Mouse (Mus musculus) lung, embryonic 16.5 days (tissue): ENCODE data around the gene Fam196b. TPM values are rescaled to one million over a fixed set of nuclear protein-coding genes. Genes with fewer than 3 reads are reported as not detected.

Source experiments
- ATAC-seq: fragments of 200-750 bp; cut with Nextera tagmentation; 2 replicates; pipeline ENCODE4 v1.8.0; 2017; ENCODE audit warnings: low read depth, mild to moderate bottlenecking, moderate library complexity
- H3K27ac ChIP-seq: fragments of 300-500 bp; sonication (generic); 2 replicates; pipeline ENCODE4 v1.5.1; 2014; ENCODE audit warnings: mild to moderate bottlenecking, control low read depth, low read length
- H3K27me3 ChIP-seq: fragments of 300-500 bp; sonication (generic); 2 replicates; pipeline ENCODE4 v1.6.1; 2014; ENCODE audit warnings: low read depth, low read length, mixed read lengths; ENCODE audit not compliant: control insufficient read depth, insufficient read depth
- H3K36me3 ChIP-seq: fragments of 300-500 bp; sonication (generic); 2 replicates; pipeline ENCODE4 v1.6.1; 2014; ENCODE audit warnings: low read length; ENCODE audit not compliant: control insufficient read depth, insufficient read depth
- H3K4me1 ChIP-seq: fragments of 300-500 bp; sonication (generic); replicated peaks from 2 replicates; pipeline ENCODE4 v1.6.1; 2014; ENCODE audit warnings: low read length, mixed read lengths; ENCODE audit not compliant: control insufficient read depth, insufficient read depth
- H3K4me2 ChIP-seq: fragments of 300-500 bp; sonication (generic); 2 replicates; pipeline ENCODE4 v1.6.1; 2014; ENCODE audit warnings: low read depth, low read length, control low read depth
- H3K4me3 ChIP-seq: fragments of 300-500 bp; sonication (generic); 2 replicates; pipeline ENCODE4 v1.5.1; 2014; ENCODE audit warnings: mild to moderate bottlenecking, low read length, control low read depth
- H3K9ac ChIP-seq: fragments of 300-500 bp; sonication (generic); 2 replicates; pipeline ENCODE4 v1.6.1; 2014; ENCODE audit warnings: low read length, control low read depth
- H3K9me3 ChIP-seq: fragments of 300-500 bp; sonication (generic); 2 replicates; pipeline ENCODE4 v1.6.1; 2016; ENCODE audit warnings: low read length; ENCODE audit not compliant: control insufficient read depth
- WGBS: fragments of 180-500 bp; shearing (Covaris S2); extraction: QIAGEN DNeasy Blood & Tissue Kit; methylation state at CpG from one replicate; pipeline ENCODE4 v1.1.7; 2014; 5-methylcytosine and 5-hydroxymethylcytosine counted together
- polyA plus RNA-seq: library from polyadenylated mRNA; unstranded; fragments of >200 nt; fragmentation: Nextera tagmentation; extraction: Ambion mirVana; gene quantifications from 2 replicates; pipeline ENCODE4 v1.2.1, GENCODE M21; 2015

The Fam196b gene
- polyA plus RNA-seq, 1 experiment from 2014 or later = not detected

GRCm38 (mm10) chr11:34297698-34298378, 16.8 kb upstream of the Fam196b start:
- no peak for ATAC-seq
- H3K4me3 ChIP-seq = no peak overlapping the region
- H3K27me3 ChIP-seq = no peaks in the 10 kb centered on the region
- H3K36me3 ChIP-seq = no peaks in the 10 kb centered on the region
- no peak overlapping the region for H3K9ac ChIP-seq
- H3K4me1 ChIP-seq = no peaks in the 10 kb centered on the region
- H3K27ac ChIP-seq = no peak overlapping the region
- H3K4me2 ChIP-seq = no peak overlapping the region
- H3K9me3 ChIP-seq = no peaks in the 10 kb centered on the region
- WGBS = 76% methylated on average over 5 of the region's 5 CpGs

- Histone ChIP-seq H3K27me3 (no peaks in the 10 kb centered on the region), H3K4me3 (no peak overlapping the region), H3K27ac (no peak overlapping the region), H3K4me1 (no peaks in the 10 kb centered on the region), H3K9me3 (no peaks in the 10 kb centered on the region), H3K4me2 (no peak overlapping the region), H3K36me3 (no peaks in the 10 kb centered on the region), H3K9ac (no peak overlapping the region)
- WGBS = 82% methylated on average over 1 of the region's 1 CpGs
- no peak for ATAC-seq
These were observed 15.1 kb upstream of the Fam196b start for GRCm38 (mm10) chr11:34299550-34299949.

- H3K27ac ChIP-seq = no peak overlapping the region
- no peak overlapping the region for H3K4me3 ChIP-seq
- H3K9ac ChIP-seq = no peak overlapping the region
- WGBS = 83% methylated on average over 7 of the region's 7 CpGs
- no peaks in the 10 kb centered on the region for H3K4me1 ChIP-seq
- no peaks in the 10 kb centered on the region for H3K9me3 ChIP-seq
- H3K36me3 ChIP-seq = no peaks in the 10 kb centered on the region
- ATAC-seq = no peak
- H3K27me3 ChIP-seq = no peaks in the 10 kb centered on the region
- H3K4me2 ChIP-seq = no peak overlapping the region
These were observed 14.6 kb upstream of the Fam196b start for GRCm38 (mm10) chr11:34300064-34300463.

DNA sequence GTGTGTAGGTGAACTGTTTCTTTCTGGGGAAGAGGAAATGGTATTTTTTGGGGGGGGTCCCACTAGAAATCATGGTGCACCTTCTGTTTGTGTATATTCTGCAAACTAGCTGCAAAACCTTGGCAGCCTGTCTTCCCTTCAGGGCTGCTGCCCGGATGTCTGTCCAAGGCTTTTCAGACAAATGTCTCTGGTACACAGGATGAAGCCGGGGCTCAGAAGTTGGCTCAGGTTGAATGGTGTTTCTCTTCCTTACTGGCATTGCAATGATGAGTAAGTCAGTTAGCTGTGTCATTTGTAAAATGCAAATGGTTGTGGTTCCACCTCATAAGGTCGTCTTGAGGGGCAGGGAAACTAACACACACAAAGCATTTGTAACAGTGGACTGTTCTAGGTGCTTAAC, 8.4 kb upstream of the Fam196b start:
- Histone ChIP-seq H3K9ac (no peak overlapping the region), H3K4me2 (no peak overlapping the region), H3K27ac (no peak overlapping the region), H3K4me3 (no peak overlapping the region), H3K4me1 (no peaks in the 10 kb centered on the region), H3K36me3 (no peaks in the 10 kb centered on the region), H3K27me3 (no peaks in the 10 kb centered on the region), H3K9me3 (no peaks in the 10 kb centered on the region)
- 44% methylated on average over 3 of the region's 3 CpGs for WGBS
- no peak for ATAC-seq

DNA sequence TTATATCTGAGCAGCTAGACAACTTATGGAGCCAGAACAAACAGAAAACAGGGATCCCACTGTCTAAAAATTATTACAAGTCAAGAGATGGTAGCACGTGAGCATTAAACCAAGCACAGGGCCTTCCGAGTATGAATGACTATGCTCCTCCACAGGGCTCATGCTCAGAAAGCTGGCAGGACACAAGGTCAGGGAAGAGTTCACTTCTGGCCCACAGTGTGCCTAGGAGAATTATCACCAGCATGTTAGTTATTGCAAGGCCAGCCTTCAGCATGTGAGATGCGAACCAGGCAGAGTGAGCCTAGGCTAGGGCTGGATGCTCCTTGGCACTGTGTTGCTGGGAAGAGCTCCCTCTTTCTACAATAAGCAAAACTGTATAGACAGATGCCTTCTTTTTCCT, 5.9 kb upstream of the Fam196b start:
- Histone ChIP-seq H3K27ac (no peak overlapping the region), H3K4me2 (no peak overlapping the region), H3K9ac (no peak overlapping the region), H3K27me3 (no peaks in the 10 kb centered on the region; the same call in 1 of the 2 replicates), H3K4me1 (no peaks in the 10 kb centered on the region), H3K36me3 (no peaks in the 10 kb centered on the region), H3K4me3 (no peak overlapping the region), H3K9me3 (no peaks in the 10 kb centered on the region)
- no peak for ATAC-seq
- WGBS = 82% methylated on average over 3 of the region's 3 CpGs

DNA sequence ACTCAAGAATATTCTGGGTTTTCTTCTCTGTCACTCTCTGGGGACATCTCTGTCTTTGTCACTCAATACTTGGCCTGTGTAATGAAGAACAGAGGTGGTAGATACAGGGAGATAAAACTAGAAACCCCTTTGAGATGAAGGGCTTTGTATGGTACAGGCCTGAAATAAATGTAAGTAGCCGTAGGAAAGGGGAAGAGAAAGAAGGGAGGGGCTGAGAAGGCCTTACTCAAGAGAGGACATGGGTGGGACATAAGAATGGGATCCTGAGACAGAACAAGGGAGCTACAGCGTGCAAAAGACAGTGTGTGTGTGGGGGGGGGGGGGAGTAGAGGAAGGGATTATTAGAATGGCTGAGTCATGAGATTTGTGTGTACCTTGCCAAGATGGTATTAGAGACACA, 5.3 kb upstream of the Fam196b start:
- 55% methylated on average over 2 of the region's 2 CpGs for WGBS
- no peak overlapping the region for H3K4me3 ChIP-seq
- no peaks in the 10 kb centered on the region; the same call in 1 of the 2 replicates for H3K27me3 ChIP-seq
- no peak overlapping the region for H3K27ac ChIP-seq
- H3K9ac ChIP-seq = no peak overlapping the region
- H3K36me3 ChIP-seq = no peaks in the 10 kb centered on the region
- ATAC-seq = no peak
- no peaks in the 10 kb centered on the region for H3K4me1 ChIP-seq
- no peaks in the 10 kb centered on the region for H3K9me3 ChIP-seq
- H3K4me2 ChIP-seq = no peak overlapping the region

- WGBS = 32% methylated on average over 5 of the region's 5 CpGs
- no peak for ATAC-seq
- Histone ChIP-seq H3K27me3 (no peaks in the 10 kb centered on the region; the same call in 1 of the 2 replicates), H3K4me1 (no peaks in the 10 kb centered on the region), H3K9ac (no peak overlapping the region), H3K27ac (no peak overlapping the region), H3K4me2 (no peak overlapping the region), H3K36me3 (no peaks in the 10 kb centered on the region), H3K9me3 (no peaks in the 10 kb centered on the region), H3K4me3 (no peak overlapping the region)
These were observed 2.9 kb upstream of the Fam196b start for GRCm38 (mm10) chr11:34311717-34312116.

GRCm38 (mm10) chr11:34312208-34312607, 2.4 kb upstream of the Fam196b start:
- Histone ChIP-seq H3K9ac (no peak overlapping the region), H3K4me3 (no peak overlapping the region), H3K36me3 (no peaks in the 10 kb centered on the region), H3K9me3 (no peaks in the 10 kb centered on the region), H3K4me1 (no peaks in the 10 kb centered on the region), H3K27ac (no peak overlapping the region), H3K4me2 (no peak overlapping the region), H3K27me3 (no peaks in the 10 kb centered on the region; the same call in 1 of the 2 replicates)
- no peak for ATAC-seq
- WGBS = 61% methylated on average over 7 of the region's 7 CpGs

- Histone ChIP-seq H3K4me1 (no peaks in the 10 kb centered on the region), H3K36me3 (no peaks in the 10 kb centered on the region), H3K9ac (no peak overlapping the region), H3K4me2 (no peak overlapping the region), H3K27me3 (no peaks in the 10 kb centered on the region; the same call in 1 of the 2 replicates), H3K4me3 (no peak overlapping the region), H3K27ac (no peak overlapping the region), H3K9me3 (no peaks in the 10 kb centered on the region)
- WGBS = 44% methylated on average over 5 of the region's 5 CpGs
- no peak for ATAC-seq
These were observed 761 bp downstream of the Fam196b start for GRCm38 (mm10) chr11:34315383-34315782.
